Mouse (Mus musculus) left cerebral cortex, adult 8-10 months (tissue): ENCODE measurements around the gene Hist1h3e. TPM values are rescaled to one million over a fixed set of nuclear protein-coding genes. Genes with fewer than 3 reads are reported as not detected.
"Not testable (repeated sequence)": the region's sequence is repeated elsewhere in the genome, so short reads cannot be mapped to it uniquely, and the experiment has no call there.

Experiments
- DNase-seq, 2 experiments: peaks; one replicate each; pipeline ENCODE4 v3.0.0; 2022; ENCODE audit warnings: low spot score in 2 of 2
- total RNA-seq, 4 experiments: library from RNA; stranded (reverse); gene quantifications; 2 replicates each; pipeline ENCODE4 v1.2.4; 2022

The Hist1h3e gene
- total RNA-seq, 4 experiments from 2014 or later, result 43.6 to 61.8 (median 54.4) TPM

GRCm38 (mm10) chr13:23539821-23540220 is 22.3 kb downstream of the Hist1h3e start:
- DNase-seq, result not testable (repeated sequence)

- DNase-seq, result no peak
Measured at GRCm38 (mm10) chr13:23538249-23538648, 23.9 kb downstream of the Hist1h3e start.

- no peak for DNase-seq
Measured at GRCm38 (mm10) chr13:23537006-23537710, 25.0 kb downstream of the Hist1h3e start.

- DNase-seq, result no peak
Measured at GRCm38 (mm10) chr13:23536076-23536822, 25.9 kb downstream of the Hist1h3e start.

- peak; percentile 75 to 92 for DNase-seq
Measured at GRCm38 (mm10) chr13:23535137-23536075, 26.8 kb downstream of the Hist1h3e start, which contains the start of gene Hist1h3g. TSS of gene Hist1h3g (plus strand) at chr13:23535422.

GRCm38 (mm10) chr13:23534368-23535131 is 27.6 kb downstream of the Hist1h3e start:
- peak in 1 of 2 experiments; percentile 35 for DNase-seq

- peak in 1 of 2 experiments; percentile 78 for DNase-seq
Measured at GRCm38 (mm10) chr13:23533560-23534367, 28.4 kb downstream of the Hist1h3e start, which contains the start of gene Hist1h2af. TSS of gene Hist1h2af (plus strand) at chr13:23533906.

GRCm38 (mm10) chr13:23532262-23533075 is 29.7 kb downstream of the Hist1h3e start:
- no peak for DNase-seq

GRCm38 (mm10) chr13:23530901-23531875 is 31.0 kb downstream of the Hist1h3e start, which contains the start of gene Hist1h4h:
TSS of gene Hist1h4h (plus strand) at chr13:23531050.
- DNase-seq, result peak; percentile 97 to 98

GRCm38 (mm10) chr13:23530181-23530900 is 31.8 kb downstream of the Hist1h3e start:
- DNase-seq, result peak; percentile 36 to 69

- no peak for DNase-seq
Measured at GRCm38 (mm10) chr13:23529480-23530165, 32.5 kb downstream of the Hist1h3e start.

GRCm38 (mm10) chr13:23529005-23529404 is 33.2 kb downstream of the Hist1h3e start:
- no peak for DNase-seq

- DNase-seq, result peak; percentile 80 to 99
Measured at GRCm38 (mm10) chr13:23526312-23526711, 35.9 kb downstream of the Hist1h3e start.

GRCm38 (mm10) chr13:23525901-23526300 is 36.3 kb downstream of the Hist1h3e start:
- DNase-seq, result no peak

GRCm38 (mm10) chr13:23524654-23525053 is 37.5 kb downstream of the Hist1h3e start:
- peak; percentile 35 to 44 for DNase-seq

GRCm38 (mm10) chr13:23523976-23524375 is 38.2 kb downstream of the Hist1h3e start:
- DNase-seq, result no peak
